Mouse (Mus musculus) erythroblast, embryonic 14.5 days (primary cell): ENCODE measurements around the gene Foxn3. TPM values are rescaled to one million over a fixed set of nuclear protein-coding genes. Genes with fewer than 3 reads are reported as not detected.

Source experiments
- H3K27me3 ChIP-seq: 2 replicates; pipeline ENCODE4 v1.6.1; 2012; ENCODE audit warnings: inconsistent platforms; ENCODE audit not compliant: control insufficient read depth
- H3K36me3 ChIP-seq: 2 replicates; pipeline ENCODE4 v1.6.1; 2012; ENCODE audit warnings: mild to moderate bottlenecking, inconsistent platforms; ENCODE audit not compliant: control insufficient read depth
- H3K4me1 ChIP-seq: 2 replicates; pipeline ENCODE4 v1.6.1; 2012; ENCODE audit warnings: inconsistent platforms; ENCODE audit not compliant: control insufficient read depth
- H3K4me3 ChIP-seq: replicated peaks from 2 replicates; pipeline ENCODE3; 2012; ENCODE audit warnings: moderate library complexity, mild to moderate bottlenecking, inconsistent platforms
- H3K9me3 ChIP-seq: 2 replicates; pipeline ENCODE4 v1.6.1; 2012; ENCODE audit warnings: low read length, inconsistent platforms, mixed read lengths; ENCODE audit not compliant: control insufficient read depth
- GATA1 ChIP-seq: IDR thresholded peaks from 2 replicates; pipeline ENCODE4 v1.6.1; 2012; ENCODE audit warnings: low read length, inconsistent platforms, mixed read lengths
- TAL1 ChIP-seq: IDR thresholded peaks from 3 replicates; pipeline ENCODE4 v1.6.1; 2012; ENCODE audit warnings: low read length, inconsistent platforms, mixed read lengths
- polyA plus RNA-seq: library from polyadenylated mRNA; stranded (reverse); fragments of >175 nt; gene quantifications from 2 replicates; pipeline ENCODE4 v1.2.3, GENCODE M21; 2012

Foxn3 gene
- polyA plus RNA-seq, 1 experiment, result 0.84 TPM

GRCm38 (mm10) chr12:99244264-99244663 lies 319.1 kb downstream of the Foxn3 start:
- H3K4me3 ChIP-seq, result no peak overlapping the region
- no peaks in the 10 kb centered on the region for H3K9me3 ChIP-seq
- H3K27me3 ChIP-seq, result no peaks in the 10 kb centered on the region
- H3K36me3 ChIP-seq, result no peaks in the 10 kb centered on the region
- H3K4me1 ChIP-seq, result peaks cover 4% of the 10 kb centered on the region; the same call in 1 of the 2 replicates
- TF ChIP-seq GATA1 (no peak), TAL1 (no peak)

DNA sequence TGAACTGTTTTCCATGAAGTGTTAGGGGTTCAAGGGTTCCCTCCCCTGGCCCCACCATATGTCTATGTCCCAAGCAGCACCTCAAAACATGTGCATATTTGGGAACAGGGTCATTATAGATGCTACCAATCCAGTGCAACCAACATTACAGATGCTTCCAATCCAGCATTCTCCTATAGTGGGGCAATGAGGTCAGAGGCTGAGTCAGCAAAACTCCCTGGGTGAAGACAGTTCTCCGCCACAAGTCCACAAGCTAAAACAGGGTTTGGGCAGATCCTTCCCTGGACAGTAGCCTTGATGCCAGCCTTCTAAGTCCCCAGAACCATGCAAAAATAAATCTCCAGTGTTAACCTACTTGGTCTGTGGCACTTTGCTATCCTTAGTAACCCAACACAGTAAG lies 320.1 kb downstream of the Foxn3 start:
- H3K36me3 ChIP-seq, result no peaks in the 10 kb centered on the region
- peaks cover 4% of the 10 kb centered on the region; the same call in 1 of the 2 replicates for H3K4me1 ChIP-seq
- no peak overlapping the region for H3K4me3 ChIP-seq
- no peaks in the 10 kb centered on the region for H3K27me3 ChIP-seq
- H3K9me3 ChIP-seq, result no peaks in the 10 kb centered on the region
- TF ChIP-seq GATA1, result no peak
- no peak for TF ChIP-seq TAL1

GRCm38 (mm10) chr12:99240185-99240726 lies 323.1 kb downstream of the Foxn3 start:
- H3K36me3 ChIP-seq, result no peaks in the 10 kb centered on the region
- H3K27me3 ChIP-seq, result no peaks in the 10 kb centered on the region
- peaks cover 4% of the 10 kb centered on the region; the same call in 1 of the 2 replicates for H3K4me1 ChIP-seq
- H3K9me3 ChIP-seq, result no peaks in the 10 kb centered on the region
- TF ChIP-seq GATA1 (no peak), TAL1 (no peak)
- no peak overlapping the region for H3K4me3 ChIP-seq

GRCm38 (mm10) chr12:99239735-99240134 lies 323.6 kb downstream of the Foxn3 start:
- Histone ChIP-seq H3K9me3 (no peaks in the 10 kb centered on the region), H3K4me3 (no peak overlapping the region), H3K27me3 (no peaks in the 10 kb centered on the region), H3K36me3 (no peaks in the 10 kb centered on the region), H3K4me1 (peaks cover 2% of the 10 kb centered on the region; the same call in 1 of the 2 replicates)
- no peak for TF ChIP-seq GATA1
- no peak for TF ChIP-seq TAL1

- no peaks in the 10 kb centered on the region for H3K9me3 ChIP-seq
- TF ChIP-seq GATA1 (no peak), TAL1 (no peak)
- peaks cover 4% of the 10 kb centered on the region for H3K4me1 ChIP-seq
- no peaks in the 10 kb centered on the region for H3K36me3 ChIP-seq
- no peaks in the 10 kb centered on the region for H3K27me3 ChIP-seq
- H3K4me3 ChIP-seq, result no peak overlapping the region
Measured at GRCm38 (mm10) chr12:99237497-99237896, 325.9 kb downstream of the Foxn3 start.

DNA sequence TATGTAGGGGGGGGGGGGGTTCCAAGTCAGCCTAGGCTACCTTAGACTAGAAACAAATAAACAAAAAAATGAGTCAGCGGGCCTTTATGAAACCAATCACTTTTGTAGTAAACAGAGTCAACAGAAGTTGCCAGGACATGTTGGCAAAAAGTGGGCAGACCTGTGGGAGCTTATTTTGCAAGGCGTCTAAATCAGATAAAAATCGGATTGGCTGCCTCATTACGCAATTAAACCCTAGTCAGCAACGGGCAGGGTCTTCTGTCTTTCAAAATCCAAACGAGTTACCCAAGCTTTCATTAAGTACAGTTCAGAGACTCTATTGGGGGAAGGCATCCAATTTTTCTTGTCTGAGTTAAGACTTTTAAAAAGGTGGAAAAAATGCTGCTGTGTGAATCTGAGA lies 329.0 kb downstream of the Foxn3 start:
- Histone ChIP-seq H3K27me3 (no peaks in the 10 kb centered on the region), H3K9me3 (no peaks in the 10 kb centered on the region), H3K4me3 (no peak overlapping the region), H3K36me3 (no peaks in the 10 kb centered on the region), H3K4me1 (peaks cover 4% of the 10 kb centered on the region)
- no peak for TF ChIP-seq TAL1
- TF ChIP-seq GATA1, result no peak

GRCm38 (mm10) chr12:99233386-99233785 lies 330.0 kb downstream of the Foxn3 start:
- Histone ChIP-seq H3K4me1 (peaks cover 4% of the 10 kb centered on the region), H3K9me3 (no peaks in the 10 kb centered on the region), H3K36me3 (no peaks in the 10 kb centered on the region), H3K27me3 (no peaks in the 10 kb centered on the region), H3K4me3 (no peak overlapping the region)
- TF ChIP-seq TAL1, result no peak
- no peak for TF ChIP-seq GATA1

DNA sequence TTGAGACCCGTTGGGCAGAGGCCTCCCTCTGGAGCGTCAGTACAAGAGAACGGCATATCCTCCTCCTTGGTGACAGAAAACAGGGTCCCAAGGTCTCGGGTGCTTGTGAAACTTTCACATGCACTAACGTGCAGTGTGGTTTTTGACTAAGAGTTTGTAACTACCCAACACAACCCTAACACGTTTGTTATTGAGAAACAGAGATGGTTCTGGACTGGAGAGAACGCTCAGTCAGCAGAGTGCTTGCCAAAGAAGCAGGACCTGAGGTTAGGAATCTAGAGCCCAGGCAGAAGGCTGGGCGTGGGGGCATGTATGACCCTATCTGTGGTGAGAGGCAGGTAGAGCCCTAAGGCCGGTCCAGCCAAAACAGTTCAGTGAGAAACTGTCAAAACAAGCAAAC lies 330.9 kb downstream of the Foxn3 start:
- TF ChIP-seq GATA1 (no peak), TAL1 (no peak)
- H3K4me1 ChIP-seq, result peaks cover 4% of the 10 kb centered on the region
- H3K36me3 ChIP-seq, result no peaks in the 10 kb centered on the region
- no peaks in the 10 kb centered on the region for H3K9me3 ChIP-seq
- no peak overlapping the region for H3K4me3 ChIP-seq
- H3K27me3 ChIP-seq, result no peaks in the 10 kb centered on the region

DNA sequence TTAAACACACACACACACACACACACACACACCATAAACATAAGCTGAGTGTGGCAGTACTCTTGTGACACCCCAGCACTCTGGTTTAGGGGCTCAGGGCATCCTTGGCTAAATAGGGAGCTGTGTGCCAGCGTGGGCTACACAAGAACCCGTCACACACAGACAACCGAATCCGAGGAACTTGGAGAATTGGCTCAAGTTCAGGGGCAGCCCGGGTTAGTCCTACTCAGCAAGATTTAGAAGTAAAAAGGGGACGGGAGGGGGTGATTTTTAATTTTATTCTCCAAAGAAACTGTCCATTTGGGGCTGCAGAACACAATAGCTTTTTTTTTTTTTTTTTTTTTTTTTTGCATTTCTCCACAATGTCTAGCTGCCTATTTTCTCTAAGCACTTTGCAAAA lies 332.1 kb downstream of the Foxn3 start:
- Histone ChIP-seq H3K4me3 (no peak overlapping the region), H3K4me1 (peaks cover 4% of the 10 kb centered on the region), H3K27me3 (no peaks in the 10 kb centered on the region), H3K9me3 (no peaks in the 10 kb centered on the region), H3K36me3 (no peaks in the 10 kb centered on the region)
- TF ChIP-seq GATA1 (no peak), TAL1 (no peak)

DNA sequence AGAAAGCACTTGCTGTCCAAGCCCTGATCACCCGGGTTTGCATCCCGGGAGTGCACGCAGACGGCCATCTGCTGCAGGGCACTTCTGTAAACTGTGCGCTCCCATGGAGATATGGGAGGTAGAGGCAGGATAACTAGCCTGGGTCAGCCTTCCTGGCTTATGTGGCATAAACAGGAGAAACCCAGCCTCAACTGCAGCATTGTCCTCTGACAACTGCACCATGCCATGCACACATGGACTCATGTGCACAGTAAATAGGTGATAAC lies 332.7 kb downstream of the Foxn3 start:
- H3K9me3 ChIP-seq, result no peaks in the 10 kb centered on the region
- H3K4me3 ChIP-seq, result no peak overlapping the region
- no peak for TF ChIP-seq TAL1
- TF ChIP-seq GATA1, result no peak

More for the DNA sequence above, 332.7 kb downstream of the Foxn3 start:
- H3K4me1 ChIP-seq, result peaks cover 4% of the 10 kb centered on the region
- H3K27me3 ChIP-seq, result no peaks in the 10 kb centered on the region
- H3K36me3 ChIP-seq, result no peaks in the 10 kb centered on the region
